Mouse (Mus musculus) E14TG2a.4 (cell line): ENCODE measurements around the gene Camk2g.

Source experiments
- CTCF ChIP-seq: conservative IDR thresholded peaks from 2 replicates; pipeline ENCODE4 v1.5.1; 2014; ENCODE audit warnings: low read length
- NANOG ChIP-seq: IDR thresholded peaks from 2 replicates; pipeline ENCODE4 v1.6.1; 2014; ENCODE audit warnings: borderline replicate concordance, low read length, mixed read lengths

- TF ChIP-seq CTCF = no peak
- TF ChIP-seq NANOG = no peak
Observed at GRCm38 (mm10) chr14:20815448-20815847, 21.6 kb upstream of the Camk2g start.
